Mouse (Mus musculus) brown adipose tissue, adult 24 weeks (tissue): ENCODE data around the gene Xiap. TPM values are rescaled to one million over a fixed set of nuclear protein-coding genes. Genes with fewer than 3 reads are reported as not detected.
A peak's percentile ranks its signal among the peaks of the same experiment; 100 is the strongest.

Source experiments
- H3K27ac ChIP-seq: fragments of 200-500 bp; replicated peaks from 2 replicates; pipeline ENCODE4 v1.5.1; 2012; ENCODE audit warnings: low read depth, mild to moderate bottlenecking, low read length
- H3K4me1 ChIP-seq: fragments of 200-500 bp; 2 replicates; pipeline ENCODE4 v1.6.1; 2012; ENCODE audit warnings: low read length, mixed read lengths; ENCODE audit not compliant: control insufficient read depth, insufficient read depth, insufficient read length
- H3K4me3 ChIP-seq: fragments of 200-500 bp; 2 replicates; pipeline ENCODE4 v1.5.1; 2012; ENCODE audit warnings: low read depth, mild to moderate bottlenecking, low read length, moderate library complexity; ENCODE audit not compliant: insufficient read depth
- polyA plus RNA-seq: library from polyadenylated mRNA; stranded (reverse); fragments of >200 nt; gene quantifications from 2 replicates; pipeline ENCODE4 v1.2.4, GENCODE M21; 2012; ENCODE audit not compliant: missing spikeins, insufficient read depth, insufficient read length

The Xiap gene
- polyA plus RNA-seq, 1 experiment = 27.7 TPM

GRCm38 (mm10) chrX:42143991-42144390, 84.5 kb downstream of the Xiap start:
- Histone ChIP-seq H3K4me3 (no peak overlapping the region), H3K4me1 (no peaks in the 10 kb centered on the region; the same call in 1 of the 2 replicates), H3K27ac (no peak overlapping the region)

GRCm38 (mm10) chrX:42148016-42148451, 88.6 kb downstream of the Xiap start:
- Histone ChIP-seq H3K4me1 (no peaks in the 10 kb centered on the region; the same call in 1 of the 2 replicates), H3K4me3 (peak overlapping the region; percentile 27; the same call in 1 of the 2 replicates), H3K27ac (peak overlapping the region; percentile 81)

- Histone ChIP-seq H3K4me1 (no peaks in the 10 kb centered on the region; the same call in 1 of the 2 replicates), H3K4me3 (peak within 1 kb of the TSS; percentile 100), H3K27ac (peak within 1 kb of the TSS; percentile 100)
Observed at GRCm38 (mm10) chrX:42148788-42149556, 89.5 kb downstream of the Xiap start, which contains the start of gene Stag2. Stag2 (plus strand) TSS chrX:42149317.

- Histone ChIP-seq H3K27ac (peak overlapping the region; percentile 100), H3K4me1 (no peaks in the 10 kb centered on the region; the same call in 1 of the 2 replicates), H3K4me3 (peak overlapping the region; percentile 100)
Observed at GRCm38 (mm10) chrX:42149557-42150345, 90.3 kb downstream of the Xiap start.

- H3K27ac ChIP-seq = peak overlapping the region; percentile 93
- peak overlapping the region; percentile 100 for H3K4me3 ChIP-seq
- H3K4me1 ChIP-seq = no peaks in the 10 kb centered on the region; the same call in 1 of the 2 replicates
Observed at GRCm38 (mm10) chrX:42150346-42151023, 91.0 kb downstream of the Xiap start.

- peak overlapping the region; percentile 93 for H3K4me3 ChIP-seq
- H3K27ac ChIP-seq = peak overlapping the region; percentile 93
- no peaks in the 10 kb centered on the region; the same call in 1 of the 2 replicates for H3K4me1 ChIP-seq
Observed at GRCm38 (mm10) chrX:42151024-42151754, 91.7 kb downstream of the Xiap start.

GRCm38 (mm10) chrX:42151903-42152369, 92.5 kb downstream of the Xiap start:
- Histone ChIP-seq H3K4me1 (no peaks in the 10 kb centered on the region; the same call in 1 of the 2 replicates), H3K4me3 (peak overlapping the region; percentile 93), H3K27ac (peak overlapping the region; percentile 93)

GRCm38 (mm10) chrX:42153056-42153455, 93.6 kb downstream of the Xiap start:
- Histone ChIP-seq H3K27ac (peak overlapping the region; percentile 72), H3K4me3 (peak overlapping the region; percentile 42), H3K4me1 (no peaks in the 10 kb centered on the region; the same call in 1 of the 2 replicates)

Other genes starting within 250 kb of the Xiap start
- gene Thoc2, start 139.0 kb upstream of the Xiap start, polyA plus RNA-seq = 29.1 and 36.8 TPM in 2 replicates
- 29.4 and 33.5 TPM in 2 replicates for gene Stag2, start 89.6 kb downstream of the Xiap start, polyA plus RNA-seq